Mouse (Mus musculus): Measurements from ENCODE around the gene Ehd3. TPM values are rescaled to one million over a fixed set of nuclear protein-coding genes. Genes with fewer than 3 reads are reported as not detected.

Ehd3 gene
- polyA plus RNA-seq, 1 experiment from 2014 or later: 29.8 TPM

- ATAC-seq: no peak
- peaks cover 14% of the 10 kb centered on the region; the same call in 1 of the 2 replicates for H3K4me1 ChIP-seq
These were observed 7.6 kb downstream of the Ehd3 start for GRCm38 (mm10) chr17:73811566-73811965.

GRCm38 (mm10) chr17:73813031-73813660, 9.2 kb downstream of the Ehd3 start:
- Histone ChIP-seq H3K9me3 (replicated peaks) (no peaks in the 10 kb centered on the region), H3K27ac (no peak overlapping the region), H3K27me3 (replicated peaks) (no peaks in the 10 kb centered on the region), H3K4me2 (no peak overlapping the region), H3K4me3 (no peak overlapping the region), H3K9ac (no peak overlapping the region), H3K36me3 (no peaks in the 10 kb centered on the region), H3K4me1 (peaks cover 18% of the 10 kb centered on the region)
- ATAC-seq: no peak
- 53% methylated on average over 8 of the region's 8 CpGs for WGBS (ENCODE audit: insufficient replicate concordance)

More at GRCm38 (mm10) chr17:73811566-73811965, 7.6 kb downstream of the Ehd3 start:
- Histone ChIP-seq H3K36me3 (no peaks in the 10 kb centered on the region), H3K9me3 (replicated peaks) (no peaks in the 10 kb centered on the region), H3K27ac (no peak overlapping the region), H3K4me2 (no peak overlapping the region), H3K27me3 (replicated peaks) (no peaks in the 10 kb centered on the region), H3K9ac (no peak overlapping the region), H3K4me3 (no peak overlapping the region)
- 64% methylated on average over 5 of the region's 5 CpGs for WGBS (ENCODE audit: insufficient replicate concordance)

- no peak overlapping the region for H3K9ac ChIP-seq
These were observed 10.7 kb downstream of the Ehd3 start for GRCm38 (mm10) chr17:73814500-73815190.

GRCm38 (mm10) chr17:73817697-73818380, 13.9 kb downstream of the Ehd3 start:
- Histone ChIP-seq H3K27me3 (replicated peaks) (no peaks in the 10 kb centered on the region), H3K9me3 (replicated peaks) (no peaks in the 10 kb centered on the region), H3K4me3 (no peak overlapping the region), H3K36me3 (no peaks in the 10 kb centered on the region), H3K27ac (no peak overlapping the region), H3K4me2 (no peak overlapping the region), H3K9ac (no peak overlapping the region), H3K4me1 (peaks cover 29% of the 10 kb centered on the region)
- WGBS (ENCODE audit: insufficient replicate concordance): 51% methylated on average over 9 of the region's 9 CpGs
- peak; percentile 36; the same call in 1 of the 2 replicates for ATAC-seq

More at GRCm38 (mm10) chr17:73814500-73815190, 10.7 kb downstream of the Ehd3 start:
- WGBS (ENCODE audit: insufficient replicate concordance): 73% methylated on average over 6 of the region's 6 CpGs
- H3K36me3 ChIP-seq: no peaks in the 10 kb centered on the region
- peaks cover 21% of the 10 kb centered on the region; the same call in 1 of the 2 replicates for H3K4me1 ChIP-seq
- ATAC-seq: no peak
- no peak overlapping the region for H3K4me3 ChIP-seq
- no peak overlapping the region for H3K4me2 ChIP-seq
- no peak overlapping the region for H3K27ac ChIP-seq
- no peaks in the 10 kb centered on the region for H3K9me3 ChIP-seq (replicated peaks)
- no peaks in the 10 kb centered on the region for H3K27me3 ChIP-seq (replicated peaks)

GRCm38 (mm10) chr17:73818936-73819335, 15.0 kb downstream of the Ehd3 start:
- Histone ChIP-seq H3K27ac (no peak overlapping the region), H3K9ac (no peak overlapping the region), H3K4me1 (peaks cover 29% of the 10 kb centered on the region), H3K36me3 (no peaks in the 10 kb centered on the region), H3K4me2 (no peak overlapping the region), H3K4me3 (no peak overlapping the region), H3K27me3 (replicated peaks) (no peaks in the 10 kb centered on the region), H3K9me3 (replicated peaks) (no peaks in the 10 kb centered on the region)
- ATAC-seq: no peak
- 56% methylated on average over 4 of the region's 4 CpGs for WGBS (ENCODE audit: insufficient replicate concordance)

- no peak overlapping the region for H3K4me3 ChIP-seq
- no peaks in the 10 kb centered on the region for H3K36me3 ChIP-seq
- 67% methylated on average over 4 of the region's 4 CpGs for WGBS (ENCODE audit: insufficient replicate concordance)
- H3K27ac ChIP-seq: no peak overlapping the region
- ATAC-seq: no peak
- no peaks in the 10 kb centered on the region for H3K9me3 ChIP-seq (replicated peaks)
- peaks cover 35% of the 10 kb centered on the region for H3K4me1 ChIP-seq
- H3K9ac ChIP-seq: no peak overlapping the region
- no peaks in the 10 kb centered on the region for H3K27me3 ChIP-seq (replicated peaks)
- no peak overlapping the region for H3K4me2 ChIP-seq
These were observed 16.8 kb downstream of the Ehd3 start for GRCm38 (mm10) chr17:73820726-73821125.

- ATAC-seq: no peak
- WGBS (ENCODE audit: insufficient replicate concordance): 52% methylated on average over 4 of the region's 4 CpGs
- no peaks in the 10 kb centered on the region for H3K9me3 ChIP-seq (replicated peaks)
- peaks cover 5% of the 10 kb centered on the region for H3K36me3 ChIP-seq
- H3K27me3 ChIP-seq (replicated peaks): no peaks in the 10 kb centered on the region
- no peak overlapping the region for H3K9ac ChIP-seq
- H3K4me1 ChIP-seq: peaks cover 33% of the 10 kb centered on the region
- H3K4me3 ChIP-seq: no peak overlapping the region
- H3K4me2 ChIP-seq: no peak overlapping the region
- H3K27ac ChIP-seq: no peak overlapping the region
These were observed 18.3 kb downstream of the Ehd3 start for GRCm38 (mm10) chr17:73822255-73822654.

GRCm38 (mm10) chr17:73823121-73824021, 19.4 kb downstream of the Ehd3 start:
- 66% methylated on average over 17 of the region's 17 CpGs for WGBS (ENCODE audit: insufficient replicate concordance)
- no peaks in the 10 kb centered on the region for H3K27me3 ChIP-seq (replicated peaks)

GRCm38 (mm10) chr17:73824022-73824340, 20.0 kb downstream of the Ehd3 start:
- Histone ChIP-seq H3K27me3 (replicated peaks) (no peaks in the 10 kb centered on the region), H3K27ac (no peak overlapping the region), H3K36me3 (peaks cover 16% of the 10 kb centered on the region), H3K4me2 (no peak overlapping the region), H3K4me3 (no peak overlapping the region), H3K4me1 (peaks cover 20% of the 10 kb centered on the region), H3K9me3 (replicated peaks) (no peaks in the 10 kb centered on the region), H3K9ac (no peak overlapping the region)
- ATAC-seq: no peak
- WGBS (ENCODE audit: insufficient replicate concordance): 68% methylated on average over 6 of the region's 6 CpGs

More at GRCm38 (mm10) chr17:73823121-73824021, 19.4 kb downstream of the Ehd3 start:
- Histone ChIP-seq H3K9me3 (replicated peaks) (no peaks in the 10 kb centered on the region), H3K27ac (no peak overlapping the region), H3K36me3 (peaks cover 16% of the 10 kb centered on the region), H3K9ac (no peak overlapping the region), H3K4me2 (no peak overlapping the region), H3K4me1 (peaks cover 23% of the 10 kb centered on the region), H3K4me3 (no peak overlapping the region)
- no peak for ATAC-seq

- Histone ChIP-seq H3K27me3 (replicated peaks) (no peaks in the 10 kb centered on the region), H3K9ac (no peak overlapping the region), H3K36me3 (peaks cover 23% of the 10 kb centered on the region), H3K9me3 (replicated peaks) (no peaks in the 10 kb centered on the region), H3K4me1 (peaks cover 13% of the 10 kb centered on the region; the same call in 1 of the 2 replicates), H3K4me2 (no peak overlapping the region), H3K4me3 (no peak overlapping the region), H3K27ac (no peak overlapping the region)
- 68% methylated on average over 6 of the region's 6 CpGs for WGBS (ENCODE audit: insufficient replicate concordance)
- no peak for ATAC-seq
These were observed 22.2 kb downstream of the Ehd3 start for GRCm38 (mm10) chr17:73826106-73826505.

- Histone ChIP-seq H3K4me3 (no peak overlapping the region), H3K4me1 (0 out of 2 replicates have a peak, but pooled peaks cover 7% of the 10 kb centered on the region), H3K9ac (no peak overlapping the region), H3K27me3 (replicated peaks) (no peaks in the 10 kb centered on the region), H3K27ac (no peak overlapping the region), H3K36me3 (peaks cover 28% of the 10 kb centered on the region), H3K9me3 (replicated peaks) (no peaks in the 10 kb centered on the region), H3K4me2 (no peak overlapping the region)
- 87% methylated on average over 11 of the region's 11 CpGs for WGBS (ENCODE audit: insufficient replicate concordance)
- no peak for ATAC-seq
These were observed 23.5 kb downstream of the Ehd3 start for GRCm38 (mm10) chr17:73827446-73827845.
